Mouse (Mus musculus) spleen, embryonic (tissue): Measurements from ENCODE around the gene Aldh9a1.

ENCODE experiments used
- CTCF ChIA-PET: fragments of 350-600 bp; sonication (Branson Sonifier 250); formaldehyde crosslinking; loops from one replicate; lab custom pipeline; 2022; lab: Charles Lee

The Aldh9a1 gene

DNA sequence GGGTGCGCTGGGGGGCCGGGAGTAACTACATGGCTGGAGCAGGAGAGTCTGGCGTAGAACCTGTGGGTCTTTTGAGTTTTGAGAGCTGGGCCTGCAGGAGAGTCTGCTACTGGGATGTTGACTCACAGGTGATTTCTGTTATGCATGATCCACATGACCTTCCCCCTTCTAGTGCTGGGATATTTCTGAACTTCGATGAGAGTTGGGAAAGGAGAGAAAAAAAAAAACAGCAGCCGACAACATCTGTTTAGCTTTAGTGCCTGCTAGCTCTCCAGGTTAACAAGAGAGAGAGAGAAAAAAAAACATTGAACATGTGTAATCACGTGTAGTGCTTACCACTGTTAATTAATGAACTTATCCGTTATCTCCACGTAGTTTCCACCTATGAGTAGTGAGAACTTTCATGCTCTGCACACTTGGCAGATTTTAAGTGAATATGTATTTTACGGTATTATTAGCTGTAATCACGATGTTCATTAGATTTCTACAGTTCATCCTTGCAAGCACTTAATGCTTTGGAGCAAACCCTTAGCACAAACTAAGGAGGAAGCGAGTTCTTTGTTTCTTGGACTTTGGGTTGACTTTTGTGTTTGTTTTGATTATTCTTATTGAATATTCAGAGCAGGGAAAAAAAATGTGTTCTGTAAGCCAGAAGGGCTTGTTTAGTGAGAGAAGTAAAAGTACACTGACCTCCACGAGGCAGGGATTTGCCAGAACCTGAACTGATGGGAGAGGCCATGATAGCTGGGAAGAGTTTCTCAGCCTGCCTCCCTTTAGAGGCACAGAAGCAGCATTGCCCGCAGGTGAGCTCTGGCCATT is 1.0 kb downstream of the Aldh9a1 start:
- CTCF ChIA-PET: interaction anchor here (0.7 kb wide), 1 partner anchor 41 kb away, joined by 5 read pairs; no protein-coding TSS in a partner anchor

DNA sequence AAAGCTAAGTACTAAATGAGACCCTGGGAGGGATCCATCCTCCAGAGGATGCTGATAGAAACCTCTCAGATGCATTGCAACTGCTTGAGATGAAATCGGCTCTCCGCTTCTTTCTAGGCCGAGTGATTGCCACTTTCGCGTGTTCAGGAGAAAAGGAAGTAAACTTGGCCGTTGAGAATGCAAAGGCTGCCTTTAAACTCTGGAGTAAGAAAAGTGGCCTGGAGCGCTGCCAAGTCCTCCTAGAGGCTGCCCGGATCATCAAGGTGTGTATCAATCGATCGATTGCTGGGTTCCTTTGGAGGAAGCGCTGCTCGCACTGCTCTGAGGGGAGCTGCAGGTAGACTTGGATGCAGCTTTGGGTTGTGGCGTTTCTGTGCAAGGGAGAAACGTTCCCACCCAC is 2.6 kb downstream of the Aldh9a1 start:
- CTCF ChIA-PET: no interaction called here

- CTCF ChIA-PET: no interaction called here
These were observed 7.6 kb downstream of the Aldh9a1 start for GRCm38 (mm10) chr1:167357387-167357786.

- CTCF ChIA-PET: no interaction called here
These were observed 8.9 kb downstream of the Aldh9a1 start for GRCm38 (mm10) chr1:167358731-167359130.

DNA sequence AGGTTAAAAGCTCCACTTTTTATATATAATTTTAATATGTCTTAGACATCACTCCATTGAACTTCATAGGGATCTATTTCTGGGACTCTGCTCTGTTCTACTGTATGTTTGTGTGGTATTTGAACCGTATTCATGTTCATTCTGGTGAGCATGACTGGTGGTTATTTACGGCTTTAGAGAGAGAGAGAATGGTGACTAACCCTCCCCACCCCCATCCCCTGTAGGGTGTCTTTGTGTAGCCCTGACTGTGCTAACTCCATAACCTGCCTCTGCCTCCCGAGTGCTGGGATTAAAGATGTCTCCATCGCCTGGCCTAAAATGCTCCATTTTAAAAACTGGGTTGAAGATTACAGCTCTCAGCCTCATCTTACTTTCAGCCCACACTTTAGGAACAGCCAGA is 10.5 kb downstream of the Aldh9a1 start:
- CTCF ChIA-PET: no interaction called here

- CTCF ChIA-PET: no interaction called here
These were observed 13.0 kb downstream of the Aldh9a1 start for GRCm38 (mm10) chr1:167362819-167363218.

DNA sequence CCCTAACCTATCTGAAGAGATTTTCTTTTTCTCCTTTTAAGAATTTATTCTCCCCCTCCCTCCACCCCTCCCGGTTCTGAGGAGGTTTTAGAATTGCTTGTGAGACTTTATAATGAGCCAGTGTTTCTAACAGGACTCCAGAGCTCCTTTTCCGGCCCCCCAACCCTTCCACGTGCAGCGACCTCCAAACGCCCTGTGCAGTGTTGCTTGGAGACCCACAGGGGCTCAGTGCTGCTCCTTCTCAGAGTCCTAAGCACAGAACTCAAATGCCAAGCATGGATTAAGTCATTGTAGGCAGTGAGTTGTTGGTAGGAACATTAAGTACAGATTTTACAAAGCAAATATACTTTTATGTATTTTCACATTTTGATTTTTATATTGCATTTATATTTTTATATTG is 13.5 kb downstream of the Aldh9a1 start:
- CTCF ChIA-PET: no interaction called here

GRCm38 (mm10) chr1:167365808-167366207 is 16.0 kb downstream of the Aldh9a1 start:
- CTCF ChIA-PET: no interaction called here

DNA sequence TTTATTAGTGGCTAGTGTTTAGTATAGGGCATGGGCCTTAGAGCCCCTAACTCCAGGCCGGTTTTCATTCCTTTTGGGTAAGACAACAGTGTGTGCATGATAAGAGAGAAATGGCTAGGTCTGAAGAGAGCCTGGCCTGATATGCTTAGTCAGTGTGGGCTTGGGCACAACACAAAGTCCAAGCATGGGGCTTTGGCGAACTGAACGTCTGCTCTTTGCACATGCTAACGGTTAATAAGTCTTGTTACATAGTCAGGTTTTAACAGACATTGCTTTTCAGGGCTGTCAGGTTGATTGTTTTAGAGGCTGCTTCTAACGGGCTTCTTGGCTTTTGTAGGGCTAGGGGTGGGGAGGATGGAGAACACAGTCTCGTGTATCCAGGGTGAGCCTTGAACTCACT is 16.8 kb downstream of the Aldh9a1 start:
- CTCF ChIA-PET: no interaction called here

DNA sequence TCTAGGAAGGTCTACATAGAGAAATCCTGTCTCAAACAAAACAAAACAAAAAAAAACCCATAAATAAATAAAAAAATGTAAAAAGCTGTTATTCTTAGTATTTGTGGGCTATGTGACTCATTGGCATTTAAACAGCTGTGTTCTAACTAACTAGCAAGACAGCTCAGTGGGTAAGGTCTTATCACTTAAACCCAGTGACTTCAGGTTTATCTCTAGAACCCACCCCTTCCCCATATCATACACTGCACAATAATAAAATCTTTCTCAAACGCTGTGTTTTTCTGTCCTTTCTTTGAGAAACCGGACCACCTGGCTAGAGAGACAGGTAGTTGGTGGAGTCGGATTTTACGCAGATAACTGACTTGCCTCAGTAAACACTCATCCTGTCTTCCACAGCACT is 18.2 kb downstream of the Aldh9a1 start:
- CTCF ChIA-PET: no interaction called here

- CTCF ChIA-PET: no interaction called here
These were observed 18.7 kb downstream of the Aldh9a1 start for GRCm38 (mm10) chr1:167368513-167368912.

DNA sequence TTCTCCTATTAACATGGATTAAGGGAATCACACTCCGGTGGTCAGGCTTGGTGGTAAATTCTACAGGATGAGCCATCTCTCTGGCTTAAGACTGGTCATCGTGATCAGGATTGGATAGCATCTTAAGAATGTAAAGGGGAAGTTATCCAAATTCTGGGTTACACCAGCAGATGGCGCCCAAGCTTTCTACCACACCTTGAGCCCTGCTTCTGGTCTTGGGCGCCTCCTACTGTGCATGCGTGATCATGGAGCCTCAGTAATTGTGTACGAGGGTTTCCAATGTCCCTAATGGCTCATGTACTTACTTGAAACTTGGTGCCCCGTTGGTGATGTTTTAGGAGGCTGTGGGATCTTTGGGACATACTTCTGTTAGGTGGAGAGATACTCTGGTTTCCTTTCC is 20.1 kb downstream of the Aldh9a1 start:
- CTCF ChIA-PET: interaction anchor here (0.8 to 1.0 kb wide), 2 partner anchors 28 to 148 kb away, joined by 3 read pairs; no protein-coding TSS in a partner anchor

DNA sequence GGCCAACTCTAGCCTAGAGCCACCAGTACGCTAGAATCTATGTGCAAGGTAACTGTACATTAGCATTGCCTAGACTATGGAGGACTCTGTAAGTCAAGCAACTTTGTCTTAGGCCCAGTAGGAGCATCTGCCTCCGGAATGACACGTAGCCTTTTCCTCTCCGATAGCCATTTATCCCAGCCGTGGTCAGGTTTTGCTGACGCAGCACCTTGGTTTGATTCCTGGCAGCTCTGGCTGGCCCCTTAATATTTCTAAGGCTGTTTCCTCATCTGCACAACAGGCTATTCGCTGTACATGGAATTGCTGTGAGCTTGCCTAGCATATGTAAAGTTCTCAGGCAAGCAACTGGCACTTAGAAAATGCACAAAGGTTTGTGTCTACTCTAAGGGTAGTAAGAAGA is 22.9 kb downstream of the Aldh9a1 start:
- CTCF ChIA-PET: no interaction called here

DNA sequence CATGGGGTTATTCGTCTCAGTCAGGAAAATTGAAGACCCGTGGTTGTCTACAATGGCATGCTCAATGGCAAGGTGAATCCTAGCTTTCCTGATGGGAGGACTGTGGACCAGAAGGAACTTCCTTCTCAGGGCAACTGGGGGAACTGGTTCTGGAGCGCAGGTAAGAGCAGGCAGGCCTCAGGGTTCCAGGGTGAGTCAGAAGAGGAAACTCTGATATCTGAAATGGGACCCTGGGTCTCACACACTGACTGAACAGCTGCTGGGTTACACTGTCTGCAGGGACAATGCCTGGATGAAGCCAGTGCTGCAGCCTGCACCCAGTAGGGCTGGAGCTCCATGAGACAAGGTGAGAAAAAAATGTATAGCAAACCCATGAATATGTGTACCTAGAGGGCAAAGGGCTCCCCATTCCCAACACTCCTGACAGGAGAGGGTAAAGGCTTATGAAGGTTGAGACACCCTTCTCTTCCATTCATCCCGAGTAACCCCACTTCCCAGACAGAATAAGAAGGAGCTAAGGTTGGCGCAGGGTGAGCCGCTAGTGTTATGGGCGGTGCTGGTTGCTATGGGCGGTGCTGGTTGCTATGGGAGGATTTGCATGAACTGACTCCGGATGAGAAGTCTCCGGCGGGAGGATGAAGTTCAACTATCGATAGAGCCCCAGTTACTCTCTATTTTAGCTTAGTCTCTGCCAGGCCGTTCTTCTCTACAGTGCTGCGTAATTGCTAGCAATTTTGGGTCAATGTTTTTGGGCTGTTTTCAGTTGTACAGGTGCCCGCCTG is 24.4 kb downstream of the Aldh9a1 start:
- CTCF ChIA-PET: no interaction called here

DNA sequence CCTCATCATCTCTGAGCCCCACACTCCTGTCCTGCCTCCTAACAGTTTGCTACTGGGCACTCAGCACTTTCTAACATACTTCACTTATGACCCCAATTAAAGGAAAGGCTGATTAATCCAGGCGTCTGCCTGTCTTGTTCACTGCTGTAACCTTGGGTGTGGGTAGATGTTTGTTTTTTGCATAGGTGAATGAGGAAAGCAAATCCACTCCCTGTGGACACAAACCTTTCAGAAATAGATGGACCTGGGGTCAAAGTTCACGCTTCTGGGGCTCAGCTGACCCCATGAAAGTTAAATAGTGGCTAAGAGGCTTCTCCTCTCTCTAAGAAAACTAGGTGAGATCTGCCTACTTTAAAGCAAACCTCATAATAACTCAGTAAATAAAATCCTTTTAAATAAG is 25.2 kb downstream of the Aldh9a1 start:
- CTCF ChIA-PET: no interaction called here

DNA sequence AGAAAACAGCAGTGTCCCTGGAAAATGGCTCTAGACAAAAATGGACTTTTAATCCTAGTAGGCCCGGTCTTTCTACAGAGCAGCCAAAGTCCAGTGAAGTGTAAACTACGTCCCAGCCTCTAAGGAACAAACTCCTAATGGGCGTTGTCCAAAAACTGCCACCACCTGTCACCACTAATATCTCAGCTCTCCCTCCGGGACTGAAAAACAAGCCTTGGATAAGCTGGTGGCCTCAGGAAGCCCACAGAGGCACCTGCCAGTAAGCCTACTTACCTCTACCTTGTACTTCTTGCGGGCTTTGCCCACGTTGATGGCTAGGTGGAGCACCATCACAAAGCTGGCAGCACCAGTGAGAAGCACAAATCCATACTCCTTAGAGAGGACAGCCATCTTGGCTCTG is 28.2 kb downstream of the Aldh9a1 start:
- CTCF ChIA-PET: no interaction called here

DNA sequence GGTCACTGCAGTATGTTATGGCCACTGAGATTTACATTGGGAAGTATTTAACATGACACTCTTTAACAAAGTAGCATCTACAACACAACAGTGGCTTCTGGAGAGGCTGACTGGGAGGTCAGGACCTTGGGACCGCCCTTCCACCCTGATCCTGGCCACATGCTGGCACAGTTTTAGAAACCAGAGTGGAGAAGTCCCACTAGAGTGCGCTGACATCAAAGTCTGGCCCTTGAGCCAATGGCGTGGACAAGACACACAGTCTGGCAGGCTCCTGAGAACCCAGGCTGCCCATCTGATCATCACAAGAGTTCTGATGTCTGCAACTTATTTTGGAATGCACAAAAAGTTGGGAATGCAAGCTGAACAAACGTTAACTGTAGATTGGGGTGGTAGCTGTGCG is 30.0 kb downstream of the Aldh9a1 start:
- CTCF ChIA-PET: no interaction called here

- CTCF ChIA-PET: no interaction called here
These were observed 30.4 kb downstream of the Aldh9a1 start for GRCm38 (mm10) chr1:167380223-167380622.

DNA sequence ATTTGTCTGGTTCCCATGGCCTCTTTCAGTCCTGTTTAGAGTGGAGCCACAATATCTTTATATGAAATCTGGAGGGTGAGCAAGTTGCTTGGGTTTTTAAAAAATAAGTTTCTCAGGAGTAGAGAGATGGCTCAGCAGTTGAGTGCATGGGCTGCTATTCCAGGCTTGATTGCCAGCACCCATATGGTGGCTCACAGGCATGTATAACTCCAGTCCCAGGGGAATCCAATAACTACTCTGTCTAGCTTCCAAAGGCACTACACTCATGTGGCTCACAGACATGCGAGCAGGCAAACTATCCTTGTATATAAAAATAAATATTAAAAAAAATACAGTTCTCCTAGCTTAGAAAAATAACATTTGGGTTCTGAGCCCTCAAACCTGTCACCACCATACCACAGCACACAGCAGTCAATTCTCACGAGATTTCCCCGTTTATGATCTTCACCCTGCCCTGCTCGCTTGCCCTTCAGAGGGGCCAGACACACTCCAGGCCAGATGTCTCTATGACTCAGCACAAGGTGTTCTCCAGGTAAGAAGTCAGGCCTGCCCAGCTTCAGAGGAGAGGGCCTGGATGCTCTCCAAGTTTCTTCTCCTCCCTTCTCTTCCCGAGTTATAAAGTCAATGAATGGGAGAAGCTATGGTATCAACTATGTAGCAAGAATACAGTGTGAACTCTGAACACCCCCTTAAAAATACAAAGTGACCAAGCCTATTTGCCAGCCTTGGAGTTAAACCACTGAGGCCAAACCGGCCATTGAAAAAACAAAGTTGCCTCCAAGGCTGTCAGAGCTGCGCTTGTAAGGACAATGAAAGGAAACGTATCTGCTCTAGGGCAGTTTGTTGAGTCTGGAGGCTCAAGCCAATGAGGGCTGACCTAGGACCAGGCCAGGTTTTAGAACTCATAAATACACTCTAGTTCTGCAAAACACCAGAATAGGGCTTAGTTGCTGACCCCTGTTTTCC is 31.5 kb downstream of the Aldh9a1 start:
- CTCF ChIA-PET: interaction anchor here (0.9 kb wide), 1 partner anchor 10 kb away, joined by 3 read pairs; no protein-coding TSS in a partner anchor

GRCm38 (mm10) chr1:167382316-167382715 is 32.5 kb downstream of the Aldh9a1 start:
- CTCF ChIA-PET: interaction anchor here (0.6 to 0.9 kb wide), 2 partner anchors 9 to 162 kb away, joined by 3 read pairs; no protein-coding TSS in a partner anchor

DNA sequence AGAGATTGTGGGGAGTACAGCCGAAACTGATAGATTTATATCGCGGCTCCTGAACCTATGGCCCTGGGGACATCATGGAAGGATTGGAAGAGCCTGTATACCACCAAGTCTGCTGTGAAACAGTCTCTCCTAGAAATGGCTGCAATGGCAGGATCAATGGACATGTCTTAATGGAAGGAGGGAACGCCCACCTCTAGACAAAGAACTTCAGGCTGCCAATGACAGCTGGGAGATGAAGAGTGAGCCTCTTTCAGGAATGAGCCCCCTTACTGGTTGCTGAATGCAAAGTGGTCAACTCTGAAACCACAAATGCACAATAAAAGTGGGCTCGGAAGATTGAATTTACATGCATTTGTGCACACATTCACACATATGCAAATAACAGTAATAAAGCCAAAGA is 33.0 kb downstream of the Aldh9a1 start:
- CTCF ChIA-PET: interaction anchor here (0.6 kb wide), 1 partner anchor 162 kb away, joined by 3 read pairs; no protein-coding TSS in a partner anchor
